Mouse (Mus musculus): ENCODE data around the gene Rap2a. TPM values are rescaled to one million over a fixed set of nuclear protein-coding genes. Genes with fewer than 3 reads are reported as not detected.

The Rap2a gene
- polyA plus RNA-seq, 1 experiment from 2014 or later, result 24.6 TPM

DNA sequence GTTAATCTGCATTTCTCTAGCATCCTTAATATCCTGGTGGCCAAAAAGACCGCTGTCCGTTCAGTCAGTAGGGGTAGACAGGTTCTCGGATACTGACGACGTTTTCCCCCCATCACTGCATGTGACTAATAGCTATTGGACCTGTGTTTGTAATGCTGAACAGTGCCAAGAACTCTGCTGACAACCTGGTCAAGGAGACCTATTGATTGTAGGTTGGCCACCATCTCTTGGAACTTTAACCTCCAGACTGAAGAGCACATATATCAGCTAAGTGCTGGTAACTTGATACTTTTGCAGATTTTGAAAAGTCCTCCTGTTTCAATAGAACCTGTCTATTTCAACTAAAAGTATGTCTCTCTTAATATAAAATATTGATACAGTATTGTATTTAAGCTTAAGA is 22.5 kb downstream of the Rap2a start:
- ATAC-seq (ENCODE audit: low FRiP score, low read depth), result no peak
- no peak overlapping the region for H3K4me2 ChIP-seq
- WGBS, result 90% methylated on average over 5 of the region's 5 CpGs
- H3K9me3 ChIP-seq, result no peaks in the 10 kb centered on the region
- H3K4me3 ChIP-seq, result no peak overlapping the region
- no peaks in the 10 kb centered on the region for H3K36me3 ChIP-seq
- no peak overlapping the region for H3K9ac ChIP-seq
- H3K27me3 ChIP-seq, result no peaks in the 10 kb centered on the region
- peaks cover 11% of the 10 kb centered on the region; the same call in 1 of the 2 replicates for H3K4me1 ChIP-seq (replicated peaks)
- no peak overlapping the region for H3K27ac ChIP-seq (replicated peaks)

DNA sequence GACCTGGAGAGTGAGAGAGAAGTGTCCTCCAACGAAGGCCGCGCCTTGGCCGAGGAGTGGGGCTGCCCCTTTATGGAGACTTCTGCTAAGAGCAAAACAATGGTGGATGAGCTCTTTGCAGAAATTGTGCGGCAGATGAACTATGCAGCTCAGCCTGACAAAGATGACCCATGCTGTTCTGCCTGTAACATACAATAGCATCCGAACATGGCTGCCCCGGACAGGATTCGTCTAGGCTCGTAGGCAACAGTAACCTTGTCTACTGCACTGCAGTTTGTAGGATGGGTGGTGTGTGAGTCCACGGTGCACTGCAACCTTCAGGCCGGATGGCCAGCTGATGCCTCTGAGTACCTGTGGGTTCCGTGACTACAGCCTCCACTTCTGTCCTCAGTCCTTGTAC is 25.4 kb downstream of the Rap2a start:
- Histone ChIP-seq H3K36me3 (no peaks in the 10 kb centered on the region), H3K4me2 (no peak overlapping the region), H3K4me1 (replicated peaks) (peaks cover 18% of the 10 kb centered on the region), H3K27ac (replicated peaks) (no peak overlapping the region), H3K9ac (no peak overlapping the region), H3K27me3 (no peaks in the 10 kb centered on the region), H3K9me3 (no peaks in the 10 kb centered on the region), H3K4me3 (no peak overlapping the region)
- 94% methylated on average over 12 of the region's 12 CpGs for WGBS
- ATAC-seq (ENCODE audit: low FRiP score, low read depth), result no peak

DNA sequence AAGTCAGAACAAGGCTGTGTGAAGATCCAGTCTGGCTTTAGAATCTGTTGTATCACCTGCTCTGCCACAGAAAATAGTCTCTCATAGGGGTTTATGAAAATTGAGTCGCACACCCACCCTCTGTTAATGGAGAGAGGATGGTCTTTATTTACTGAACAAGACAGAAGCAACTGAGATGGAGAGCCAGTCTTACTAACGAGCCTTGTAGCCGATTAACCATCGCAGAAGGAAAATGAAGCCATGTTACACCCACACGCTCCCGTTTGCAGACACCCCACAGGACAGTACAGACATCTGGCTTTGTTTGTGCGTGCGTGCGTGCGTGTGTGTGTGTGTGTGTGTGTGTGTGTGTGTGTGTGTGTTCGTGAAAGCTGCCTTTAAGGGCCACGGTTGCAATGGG is 26.2 kb downstream of the Rap2a start:
- Histone ChIP-seq H3K4me2 (no peak overlapping the region), H3K4me3 (no peak overlapping the region), H3K27ac (replicated peaks) (no peak overlapping the region), H3K9me3 (no peaks in the 10 kb centered on the region), H3K27me3 (no peaks in the 10 kb centered on the region), H3K9ac (no peak overlapping the region), H3K4me1 (replicated peaks) (peaks cover 18% of the 10 kb centered on the region), H3K36me3 (no peaks in the 10 kb centered on the region)
- ATAC-seq (ENCODE audit: low FRiP score, low read depth), result no peak
- WGBS, result 86% methylated on average over 12 of the region's 12 CpGs

GRCm38 (mm10) chr14:120504928-120505461 is 26.8 kb downstream of the Rap2a start:
- no peak for ATAC-seq (ENCODE audit: low FRiP score, low read depth)
- Histone ChIP-seq H3K9me3 (no peaks in the 10 kb centered on the region), H3K9ac (no peak overlapping the region), H3K27ac (replicated peaks) (no peak overlapping the region), H3K4me2 (no peak overlapping the region), H3K36me3 (no peaks in the 10 kb centered on the region), H3K27me3 (no peaks in the 10 kb centered on the region), H3K4me3 (no peak overlapping the region), H3K4me1 (replicated peaks) (peaks cover 15% of the 10 kb centered on the region)
- 95% methylated on average over 18 of the region's 18 CpGs for WGBS

DNA sequence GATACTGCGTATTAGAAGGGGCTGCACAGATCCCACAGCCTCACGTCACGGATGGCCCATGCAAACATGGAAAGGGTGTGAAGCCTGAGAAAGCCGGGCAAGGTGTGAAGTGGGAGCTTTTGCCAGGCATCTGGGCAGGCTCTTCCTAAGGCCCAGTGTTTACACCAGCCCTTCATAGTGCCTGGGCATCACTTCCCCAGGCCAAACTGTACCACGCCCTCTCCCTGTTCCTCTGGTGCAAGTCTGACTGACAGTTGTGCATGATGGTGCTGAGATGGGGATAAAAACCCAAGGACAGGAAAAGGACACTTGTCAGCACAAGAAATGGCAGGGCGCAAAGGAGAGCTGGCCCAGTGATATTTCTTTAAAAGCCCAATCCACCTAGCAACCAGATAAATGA is 27.7 kb downstream of the Rap2a start:
- no peak for ATAC-seq (ENCODE audit: low FRiP score, low read depth)
- 95% methylated on average over 6 of the region's 6 CpGs for WGBS
- Histone ChIP-seq H3K36me3 (no peaks in the 10 kb centered on the region), H3K4me2 (no peak overlapping the region), H3K9me3 (no peaks in the 10 kb centered on the region), H3K4me3 (no peak overlapping the region), H3K27me3 (no peaks in the 10 kb centered on the region), H3K4me1 (replicated peaks) (peaks cover 11% of the 10 kb centered on the region), H3K27ac (replicated peaks) (no peak overlapping the region), H3K9ac (no peak overlapping the region)

DNA sequence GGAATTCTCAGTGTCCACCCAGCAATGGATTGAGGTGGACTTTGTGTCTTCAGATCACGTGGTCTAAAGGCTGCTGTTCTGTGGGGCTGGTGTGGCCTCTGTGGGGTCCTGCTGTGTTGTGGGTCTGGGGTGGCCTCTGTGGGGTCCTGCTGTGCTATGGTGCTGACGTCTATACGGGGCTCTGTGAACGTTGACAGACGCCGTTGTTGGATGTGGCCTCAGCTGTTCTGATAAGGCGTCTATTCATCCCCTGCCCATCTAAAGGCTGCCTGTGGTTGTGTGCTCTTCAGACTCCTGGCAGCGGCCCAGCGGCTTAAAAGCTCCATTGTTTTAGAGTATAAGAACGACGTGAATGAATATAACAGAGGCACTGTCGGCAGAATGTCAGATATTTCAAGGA is 29.3 kb downstream of the Rap2a start:
- Histone ChIP-seq H3K4me2 (no peak overlapping the region), H3K36me3 (no peaks in the 10 kb centered on the region), H3K9me3 (no peaks in the 10 kb centered on the region), H3K27me3 (no peaks in the 10 kb centered on the region), H3K27ac (replicated peaks) (0 out of 2 replicates have a peak overlapping the region, but pooled peaks have one; percentile 30), H3K9ac (no peak overlapping the region), H3K4me3 (no peak overlapping the region), H3K4me1 (replicated peaks) (peaks cover 11% of the 10 kb centered on the region)
- ATAC-seq (ENCODE audit: low FRiP score, low read depth), result peak; percentile 74; the same call in 1 of the 2 replicates
- 35% methylated on average over 12 of the region's 12 CpGs for WGBS

DNA sequence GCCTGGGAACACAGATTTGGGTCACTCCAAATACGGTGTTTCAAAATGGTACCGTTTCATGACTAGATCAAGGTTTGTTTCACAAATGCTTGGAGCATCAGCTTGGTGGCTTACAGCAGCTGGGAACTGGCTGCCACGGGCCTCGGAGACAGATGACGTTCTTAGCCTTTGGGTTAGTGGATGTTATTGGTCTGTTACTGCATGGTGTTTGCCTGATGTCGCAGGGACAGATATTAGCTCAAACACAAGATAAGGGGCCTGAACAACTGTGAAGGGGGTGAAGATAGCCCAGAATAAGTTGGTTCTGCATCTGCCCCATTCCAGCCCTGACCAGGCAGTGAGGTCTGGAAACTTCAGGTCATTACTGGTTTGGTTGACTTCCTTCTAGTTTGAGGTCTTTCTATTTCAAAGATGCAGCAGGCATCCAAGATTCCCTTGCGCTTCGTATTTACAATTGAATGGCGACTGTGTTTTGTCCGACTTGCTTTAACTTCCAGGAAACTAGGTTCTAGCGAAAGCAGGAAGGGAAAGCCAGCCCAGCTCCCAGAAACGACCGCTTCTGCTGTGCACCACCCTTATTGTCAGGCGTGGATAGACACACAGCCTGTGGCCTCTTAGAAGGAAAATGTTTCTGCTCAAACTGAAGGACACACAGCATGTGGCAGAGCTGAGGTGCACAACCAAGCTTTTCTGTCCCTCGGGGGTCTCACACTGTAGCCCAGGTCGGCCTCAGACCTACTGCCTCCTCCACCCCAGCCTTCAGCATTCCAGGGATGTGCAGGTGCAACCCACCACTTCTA is 30.5 kb downstream of the Rap2a start:
- H3K4me3 ChIP-seq, result no peak overlapping the region
- no peaks in the 10 kb centered on the region for H3K27me3 ChIP-seq
- WGBS, result 80% methylated on average over 16 of the region's 16 CpGs
- H3K4me2 ChIP-seq, result no peak overlapping the region
- no peak overlapping the region for H3K9ac ChIP-seq
- H3K4me1 ChIP-seq (replicated peaks), result peaks cover 11% of the 10 kb centered on the region
- H3K27ac ChIP-seq (replicated peaks), result no peak overlapping the region
- no peaks in the 10 kb centered on the region for H3K36me3 ChIP-seq
- no peak for ATAC-seq (ENCODE audit: low FRiP score, low read depth)
- H3K9me3 ChIP-seq, result no peaks in the 10 kb centered on the region

GRCm38 (mm10) chr14:120509366-120509640 is 31.1 kb downstream of the Rap2a start:
- H3K27me3 ChIP-seq, result no peaks in the 10 kb centered on the region
- no peak overlapping the region for H3K9ac ChIP-seq
- no peak for ATAC-seq (ENCODE audit: low FRiP score, low read depth)
- peaks cover 11% of the 10 kb centered on the region for H3K4me1 ChIP-seq (replicated peaks)
- 72% methylated on average over 5 of the region's 5 CpGs for WGBS
- no peak overlapping the region for H3K4me2 ChIP-seq
- H3K4me3 ChIP-seq, result no peak overlapping the region
- H3K27ac ChIP-seq (replicated peaks), result no peak overlapping the region
- H3K9me3 ChIP-seq, result no peaks in the 10 kb centered on the region
- no peaks in the 10 kb centered on the region for H3K36me3 ChIP-seq

- H3K27me3 ChIP-seq, result no peaks in the 10 kb centered on the region
- no peak overlapping the region for H3K9ac ChIP-seq
- WGBS, result 87% methylated on average over 5 of the region's 5 CpGs
- H3K4me2 ChIP-seq, result no peak overlapping the region
- H3K4me3 ChIP-seq, result no peak overlapping the region
- no peaks in the 10 kb centered on the region for H3K9me3 ChIP-seq
- no peak for ATAC-seq (ENCODE audit: low FRiP score, low read depth)
- no peak overlapping the region for H3K27ac ChIP-seq (replicated peaks)
- H3K4me1 ChIP-seq (replicated peaks), result peaks cover 11% of the 10 kb centered on the region
- no peaks in the 10 kb centered on the region for H3K36me3 ChIP-seq
Measured at GRCm38 (mm10) chr14:120511821-120512220, 33.6 kb downstream of the Rap2a start.

DNA sequence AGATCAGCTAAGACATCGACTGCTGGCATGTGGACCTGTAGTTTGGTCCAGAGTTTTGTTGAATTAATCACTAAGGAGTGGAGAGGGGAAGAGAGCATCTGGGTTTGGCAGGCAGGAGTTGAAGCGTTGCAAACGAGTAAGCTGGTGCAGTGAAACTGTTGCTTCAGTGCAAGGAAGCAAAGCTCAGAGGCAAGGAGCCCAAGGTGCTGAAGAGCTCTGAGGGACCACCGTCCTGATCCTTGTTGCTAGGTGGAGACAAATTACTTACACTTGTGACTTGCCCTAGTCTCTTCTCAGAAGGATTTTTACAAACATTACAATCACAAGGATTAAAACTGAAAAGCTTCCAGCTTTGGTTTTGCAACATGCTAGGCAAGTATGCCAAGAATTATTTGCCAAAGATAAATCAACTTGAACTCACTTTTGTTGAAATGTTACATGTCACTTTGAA is 36.6 kb downstream of the Rap2a start:
- 65% methylated on average over 4 of the region's 4 CpGs for WGBS
- no peak for ATAC-seq (ENCODE audit: low FRiP score, low read depth)

GRCm38 (mm10) chr14:120515376-120515775 is 37.1 kb downstream of the Rap2a start:
- no peak for ATAC-seq (ENCODE audit: low FRiP score, low read depth)
- H3K4me1 ChIP-seq (replicated peaks), result no peaks in the 10 kb centered on the region
- no peak overlapping the region for H3K4me3 ChIP-seq
- H3K27ac ChIP-seq (replicated peaks), result no peak overlapping the region
- no peak overlapping the region for H3K9ac ChIP-seq
- H3K36me3 ChIP-seq, result no peaks in the 10 kb centered on the region
- H3K4me2 ChIP-seq, result no peak overlapping the region
- WGBS, result 81% methylated on average over 1 of the region's 1 CpGs
- no peaks in the 10 kb centered on the region for H3K27me3 ChIP-seq
- H3K9me3 ChIP-seq, result no peaks in the 10 kb centered on the region

More for the DNA sequence above, 36.6 kb downstream of the Rap2a start:
- Histone ChIP-seq H3K4me2 (no peak overlapping the region), H3K4me3 (no peak overlapping the region), H3K27ac (replicated peaks) (no peak overlapping the region), H3K36me3 (no peaks in the 10 kb centered on the region), H3K9ac (no peak overlapping the region), H3K9me3 (no peaks in the 10 kb centered on the region), H3K4me1 (replicated peaks) (no peaks in the 10 kb centered on the region), H3K27me3 (no peaks in the 10 kb centered on the region)

- H3K9ac ChIP-seq, result no peak overlapping the region
- H3K4me1 ChIP-seq (replicated peaks), result no peaks in the 10 kb centered on the region
- H3K9me3 ChIP-seq, result no peaks in the 10 kb centered on the region
- no peak overlapping the region for H3K4me2 ChIP-seq
- no peak overlapping the region for H3K4me3 ChIP-seq
- H3K27me3 ChIP-seq, result no peaks in the 10 kb centered on the region
- no peak for ATAC-seq (ENCODE audit: low FRiP score, low read depth)
- 85% methylated on average over 5 of the region's 5 CpGs for WGBS
- H3K27ac ChIP-seq (replicated peaks), result no peak overlapping the region
- no peaks in the 10 kb centered on the region for H3K36me3 ChIP-seq
Measured at GRCm38 (mm10) chr14:120518706-120519105, 40.5 kb downstream of the Rap2a start.

- no peaks in the 10 kb centered on the region for H3K27me3 ChIP-seq
- ATAC-seq (ENCODE audit: low FRiP score, low read depth), result no peak
- H3K27ac ChIP-seq (replicated peaks), result no peak overlapping the region
- no peak overlapping the region for H3K4me3 ChIP-seq
- H3K36me3 ChIP-seq, result no peaks in the 10 kb centered on the region
- H3K4me2 ChIP-seq, result no peak overlapping the region
- no peaks in the 10 kb centered on the region for H3K9me3 ChIP-seq
- no peaks in the 10 kb centered on the region for H3K4me1 ChIP-seq (replicated peaks)
- 88% methylated on average over 1 of the region's 1 CpGs for WGBS
- H3K9ac ChIP-seq, result no peak overlapping the region
Measured at GRCm38 (mm10) chr14:120519921-120520320, 41.7 kb downstream of the Rap2a start.
